Mouse (Mus musculus) forebrain, postnatal 0 days (tissue): Measurements from ENCODE around the gene Prickle4. TPM values are rescaled to one million over a fixed set of nuclear protein-coding genes. Genes with fewer than 3 reads are reported as not detected.

Experiments
- ATAC-seq: fragments of 200-750 bp; cut with Nextera tagmentation; 2 replicates; pipeline ENCODE4 v1.8.0; 2017; ENCODE audit warnings: mild to moderate bottlenecking, moderate library complexity
- DNase-seq: peaks from one replicate; pipeline ENCODE4 v3.0.0-alpha.2; 2015
- H3K27ac ChIP-seq: fragments of 300-500 bp; sonication (generic); 2 replicates; pipeline ENCODE4 v1.5.1; 2014; ENCODE audit warnings: low read depth, mild to moderate bottlenecking, antibody characterized with exemption, low read length, moderate library complexity, mixed read lengths
- H3K27me3 ChIP-seq: fragments of 300-500 bp; sonication (generic); 2 replicates; pipeline ENCODE4 v1.6.1; 2014; ENCODE audit warnings: mild to moderate bottlenecking, low read length, mixed read lengths; ENCODE audit not compliant: insufficient read depth
- H3K36me3 ChIP-seq: fragments of 300-500 bp; sonication (generic); 2 replicates; pipeline ENCODE4 v1.6.1; 2014; ENCODE audit warnings: mild to moderate bottlenecking, moderate library complexity; ENCODE audit not compliant: insufficient read depth
- H3K4me1 ChIP-seq: fragments of 300-500 bp; sonication (generic); 2 replicates; pipeline ENCODE4 v1.6.1; 2014; ENCODE audit warnings: antibody characterized with exemption; ENCODE audit not compliant: insufficient read depth
- H3K4me2 ChIP-seq: fragments of 300-500 bp; sonication (generic); 2 replicates; pipeline ENCODE4 v1.6.1; 2014; ENCODE audit warnings: low read depth, mild to moderate bottlenecking, moderate library complexity
- H3K4me3 ChIP-seq: fragments of 300-500 bp; sonication (generic); 2 replicates; pipeline ENCODE4 v1.5.1; 2014; ENCODE audit warnings: low read depth, low read length, mixed read lengths
- H3K9ac ChIP-seq: fragments of 300-500 bp; sonication (generic); 2 replicates; pipeline ENCODE4 v1.6.1; 2014; ENCODE audit warnings: mild to moderate bottlenecking
- H3K9me3 ChIP-seq: fragments of 300-500 bp; sonication (generic); 2 replicates; pipeline ENCODE4 v1.6.1; 2016; ENCODE audit warnings: low read length
- CTCF ChIP-seq: sonication (generic); IDR thresholded peaks from 2 replicates; pipeline ENCODE4 v1.5.1; 2016; ENCODE audit warnings: antibody characterized with exemption, control low read depth, low read depth
- WGBS: fragments of 180-500 bp; shearing (Covaris S2); extraction: QIAGEN DNeasy Blood & Tissue Kit; methylation state at CpG from one replicate; pipeline ENCODE4 v1.1.7; 2014; 5-methylcytosine and 5-hydroxymethylcytosine counted together
- polyA plus RNA-seq: library from polyadenylated mRNA; unstranded; fragments of >200 nt; fragmentation: Nextera tagmentation; extraction: Ambion mirVana; gene quantifications from 2 replicates; pipeline ENCODE4 v1.2.1, GENCODE M21; 2015
- total RNA-seq: library from RNA; depleted of rRNA; stranded (reverse); fragments of >200 nt; gene quantifications from 2 replicates; pipeline ENCODE4 v1.2.3, GENCODE M21; 2014

Prickle4 gene
- total and polyA plus RNA-seq, 2 experiments from 2014 or later: 0.45 to 1.8 TPM

- 11% methylated on average over 65 of the region's 68 CpGs for WGBS
Measured at GRCm38 (mm10) chr17:47672311-47673111, 22.0 kb downstream of the Prickle4 start.

GRCm38 (mm10) chr17:47671988-47672310 is 22.6 kb downstream of the Prickle4 start:
- Histone ChIP-seq H3K4me2 (peak overlapping the region; percentile 50), H3K9ac (peak overlapping the region; percentile 37; the same call in 1 of the 2 replicates), H3K27me3 (no peaks in the 10 kb centered on the region), H3K4me3 (peak overlapping the region; percentile 29), H3K27ac (no peak overlapping the region), H3K4me1 (no peaks in the 10 kb centered on the region), H3K36me3 (peaks cover 14% of the 10 kb centered on the region), H3K9me3 (no peaks in the 10 kb centered on the region)
- ATAC-seq: peak; percentile 34; the same call in 1 of the 2 replicates
- no peak for TF ChIP-seq CTCF
- peak; percentile 12 for DNase-seq
- 22% methylated on average over 14 of the region's 14 CpGs for WGBS

More at GRCm38 (mm10) chr17:47672311-47673111, 22.0 kb downstream of the Prickle4 start:
- Histone ChIP-seq H3K36me3 (peaks cover 14% of the 10 kb centered on the region), H3K4me2 (peak overlapping the region; percentile 50), H3K9me3 (no peaks in the 10 kb centered on the region), H3K4me3 (peak overlapping the region; percentile 29), H3K4me1 (no peaks in the 10 kb centered on the region), H3K27me3 (no peaks in the 10 kb centered on the region), H3K27ac (no peak overlapping the region), H3K9ac (peak overlapping the region; percentile 37; the same call in 1 of the 2 replicates)
- peak; percentile 45 for ATAC-seq
- DNase-seq: peak; percentile 31
- TF ChIP-seq CTCF: no peak

GRCm38 (mm10) chr17:47669166-47669565 is 25.4 kb downstream of the Prickle4 start:
- peak; percentile 79 for ATAC-seq
- 0 out of 2 replicates have a peak, but pooled peaks cover 2% of the 10 kb centered on the region for H3K36me3 ChIP-seq
- no peaks in the 10 kb centered on the region for H3K27me3 ChIP-seq
- H3K4me2 ChIP-seq: no peak overlapping the region
- WGBS: 38% methylated on average over 4 of the region's 4 CpGs
- no peaks in the 10 kb centered on the region for H3K9me3 ChIP-seq
- TF ChIP-seq CTCF: no peak
- H3K9ac ChIP-seq: no peak overlapping the region
- H3K27ac ChIP-seq: peak overlapping the region; percentile 5; the same call in 1 of the 2 replicates
- peak; percentile 27 for DNase-seq
- H3K4me1 ChIP-seq: no peaks in the 10 kb centered on the region
- no peak overlapping the region for H3K4me3 ChIP-seq

- Histone ChIP-seq H3K27me3 (no peaks in the 10 kb centered on the region), H3K27ac (no peak overlapping the region), H3K4me2 (no peak overlapping the region), H3K4me3 (no peak overlapping the region), H3K9me3 (no peaks in the 10 kb centered on the region), H3K9ac (no peak overlapping the region), H3K36me3 (0 out of 2 replicates have a peak, but pooled peaks cover 4% of the 10 kb centered on the region), H3K4me1 (no peaks in the 10 kb centered on the region)
- TF ChIP-seq CTCF: no peak
- WGBS: 84% methylated on average over 7 of the region's 7 CpGs
- ATAC-seq (no peak), DNase-seq (no peak)
Measured at GRCm38 (mm10) chr17:47664474-47664873, 30.1 kb downstream of the Prickle4 start.

- Histone ChIP-seq H3K4me2 (no peak overlapping the region), H3K4me3 (no peak overlapping the region), H3K4me1 (no peaks in the 10 kb centered on the region), H3K9me3 (no peaks in the 10 kb centered on the region), H3K9ac (no peak overlapping the region), H3K27me3 (no peaks in the 10 kb centered on the region), H3K27ac (no peak overlapping the region), H3K36me3 (0 out of 2 replicates have a peak, but pooled peaks cover 7% of the 10 kb centered on the region)
- WGBS: 24% methylated on average over 9 of the region's 9 CpGs
- ATAC-seq (peak; percentile 76), DNase-seq (no peak)
- TF ChIP-seq CTCF: no peak
Measured at GRCm38 (mm10) chr17:47663009-47663713, 31.4 kb downstream of the Prickle4 start.

GRCm38 (mm10) chr17:47658741-47659243 is 35.7 kb downstream of the Prickle4 start:
- TF ChIP-seq CTCF: no peak
- no peaks in the 10 kb centered on the region for H3K4me1 ChIP-seq
- H3K4me2 ChIP-seq: no peak overlapping the region
- no peaks in the 10 kb centered on the region for H3K27me3 ChIP-seq
- H3K27ac ChIP-seq: no peak overlapping the region
- H3K9ac ChIP-seq: no peak overlapping the region
- no peak for ATAC-seq
- 91% methylated on average over 3 of the region's 3 CpGs for WGBS
- H3K9me3 ChIP-seq: no peaks in the 10 kb centered on the region
- DNase-seq: no peak
- H3K36me3 ChIP-seq: 0 out of 2 replicates have a peak, but pooled peaks cover 7% of the 10 kb centered on the region
- no peak overlapping the region for H3K4me3 ChIP-seq

GRCm38 (mm10) chr17:47657901-47658300 is 36.6 kb downstream of the Prickle4 start:
- no peak for TF ChIP-seq CTCF
- ATAC-seq: no peak
- H3K4me2 ChIP-seq: no peak overlapping the region
- no peaks in the 10 kb centered on the region for H3K4me1 ChIP-seq
- no peak for DNase-seq
- H3K9ac ChIP-seq: no peak overlapping the region
- no peaks in the 10 kb centered on the region for H3K9me3 ChIP-seq
- WGBS: 88% methylated on average over 4 of the region's 4 CpGs
- no peaks in the 10 kb centered on the region for H3K27me3 ChIP-seq
- no peak overlapping the region for H3K4me3 ChIP-seq
- 0 out of 2 replicates have a peak, but pooled peaks cover 7% of the 10 kb centered on the region for H3K36me3 ChIP-seq
- H3K27ac ChIP-seq: no peak overlapping the region
